Mouse (Mus musculus) left cerebral cortex, postnatal 25 days (tissue): ENCODE results near the gene Mtrf1l. TPM values are rescaled to one million over a fixed set of nuclear protein-coding genes. Genes with fewer than 3 reads are reported as not detected.
A peak's percentile ranks its signal among the peaks of the same experiment; 100 is the strongest.

Experiments used
- DNase-seq, 2 experiments: peaks; one replicate each; pipeline ENCODE4 v3.0.0; 2022; ENCODE audit warnings: low spot score in 2 of 2, mixed read lengths in 1 of 2
- intact Hi-C: fragments of 180-260 bp; cut with DNase I; formaldehyde crosslinking; loops from one replicate; pipeline ENCODE4 v1.15.1; 2025
- total RNA-seq, 2 experiments: library from RNA; stranded (reverse); gene quantifications; 2 replicates each; pipeline ENCODE4 v1.2.3; 2021

The Mtrf1l gene
- total RNA-seq: 10 to 100 TPM; 11.1 to 11.3 TPM

- DNase-seq: peak; percentile 92 to 96
- intact Hi-C loops: loop anchor here (1.0 kb wide), 1 partner anchor 19 kb away; the partner anchor contains the start of gene Fbxo5
Observed at GRCm38 (mm10) chr10:5823740-5824491, at the start of gene Mtrf1l. TSS of gene Mtrf1l (minus strand) at chr10:5823910.

DNA sequence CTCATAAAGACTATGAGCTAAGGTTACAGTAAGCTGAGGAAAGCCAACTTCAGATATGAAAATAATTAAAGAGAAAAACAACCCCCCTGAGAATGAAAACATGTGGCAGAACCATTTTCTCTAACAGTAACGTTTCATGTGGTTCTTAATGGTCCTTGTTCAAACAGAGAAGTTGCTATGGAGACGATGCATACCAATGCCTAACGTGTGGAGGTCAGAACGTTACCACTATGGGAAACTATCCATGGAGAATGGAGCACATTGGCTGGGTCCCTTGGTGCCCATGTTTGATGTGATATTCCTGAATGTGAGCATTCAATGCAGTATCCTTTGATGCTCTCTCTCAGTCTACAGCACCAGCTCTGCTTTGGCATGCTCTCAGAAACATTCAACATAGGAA, 47.4 kb upstream of the Mtrf1l start:
- intact Hi-C loops: no loop called here
- DNase-seq: no peak

- DNase-seq: peak; percentile 33 to 82
- intact Hi-C loops: loop anchor here (5.0 kb wide), 1 partner anchor 54 kb away; the partner anchor contains the start of gene Rgs17
Observed at GRCm38 (mm10) chr10:5867981-5868552, 44.4 kb upstream of the Mtrf1l start.

DNA sequence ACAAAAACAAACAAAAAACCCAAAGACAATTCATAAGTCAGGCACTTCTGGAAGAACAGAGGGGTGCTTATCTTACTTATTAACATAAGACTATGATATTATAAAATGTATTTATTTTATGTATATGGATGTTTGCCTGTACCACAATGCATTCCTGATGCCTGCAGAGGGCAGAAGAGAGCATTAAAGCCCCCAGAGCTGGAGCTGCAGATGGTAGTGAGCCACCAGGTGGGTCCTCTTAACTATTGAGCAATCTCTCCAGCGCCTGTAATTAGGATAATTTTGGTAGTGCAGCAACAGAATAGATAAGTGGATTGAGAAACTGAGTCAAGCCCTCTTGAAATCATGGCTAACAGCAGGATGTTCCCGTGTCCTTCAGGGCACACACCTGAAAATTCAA, 42.3 kb upstream of the Mtrf1l start:
- DNase-seq: peak in 1 of 2 experiments; percentile 15
- intact Hi-C loops: loop anchor here (5.0 kb wide), 1 partner anchor 56 kb away; the partner anchor contains the start of gene Rgs17

DNA sequence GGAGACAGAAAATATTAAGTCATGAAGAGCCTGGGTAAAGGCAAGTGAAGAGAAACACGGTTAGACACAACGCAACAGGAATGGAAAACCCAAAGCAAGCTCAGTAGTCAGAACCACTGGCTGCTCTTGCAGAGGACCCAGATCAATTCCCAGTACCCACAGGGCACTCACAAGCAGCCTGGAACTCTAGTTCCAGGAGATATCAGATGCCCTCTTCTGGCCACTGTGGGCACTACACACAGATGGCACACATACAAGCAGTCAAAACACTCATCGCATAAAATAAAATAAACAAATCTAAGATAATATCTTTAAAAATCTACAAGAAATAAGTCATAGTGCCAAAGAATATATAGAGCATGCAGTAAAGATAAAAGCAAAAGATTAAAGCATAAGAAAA, 39.0 kb upstream of the Mtrf1l start:
- intact Hi-C loops: loop anchor here (5.0 kb wide), 1 partner anchor 45 kb away; no protein-coding TSS in a partner anchor
- no peak for DNase-seq

DNA sequence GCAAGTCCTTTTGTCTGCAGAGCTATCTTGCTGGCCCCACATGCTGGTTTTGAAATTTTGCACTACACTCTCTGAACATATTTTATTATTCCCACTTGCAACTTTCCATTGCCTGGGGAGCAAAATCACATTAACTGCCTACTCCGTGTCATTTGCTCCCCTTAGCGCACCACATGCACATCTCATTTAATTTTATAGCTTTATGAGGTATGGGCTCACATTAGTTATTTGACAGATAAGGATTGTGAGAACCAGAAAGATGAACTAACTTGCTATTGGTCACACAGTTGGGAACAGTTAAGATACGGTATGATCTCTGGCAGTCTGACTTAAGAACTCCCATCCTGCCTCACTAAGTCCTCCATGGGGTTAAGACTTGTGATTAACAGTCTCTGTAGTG, 37.1 kb upstream of the Mtrf1l start:
- intact Hi-C loops: loop anchor here (5.0 kb wide), 1 partner anchor 46 kb away; no protein-coding TSS in a partner anchor
- no peak for DNase-seq

GRCm38 (mm10) chr10:5859729-5860128, 36.0 kb upstream of the Mtrf1l start:
- no peak for DNase-seq
- intact Hi-C loops: loop anchor here (5.0 kb wide), 1 partner anchor 48 kb away; no protein-coding TSS in a partner anchor

DNA sequence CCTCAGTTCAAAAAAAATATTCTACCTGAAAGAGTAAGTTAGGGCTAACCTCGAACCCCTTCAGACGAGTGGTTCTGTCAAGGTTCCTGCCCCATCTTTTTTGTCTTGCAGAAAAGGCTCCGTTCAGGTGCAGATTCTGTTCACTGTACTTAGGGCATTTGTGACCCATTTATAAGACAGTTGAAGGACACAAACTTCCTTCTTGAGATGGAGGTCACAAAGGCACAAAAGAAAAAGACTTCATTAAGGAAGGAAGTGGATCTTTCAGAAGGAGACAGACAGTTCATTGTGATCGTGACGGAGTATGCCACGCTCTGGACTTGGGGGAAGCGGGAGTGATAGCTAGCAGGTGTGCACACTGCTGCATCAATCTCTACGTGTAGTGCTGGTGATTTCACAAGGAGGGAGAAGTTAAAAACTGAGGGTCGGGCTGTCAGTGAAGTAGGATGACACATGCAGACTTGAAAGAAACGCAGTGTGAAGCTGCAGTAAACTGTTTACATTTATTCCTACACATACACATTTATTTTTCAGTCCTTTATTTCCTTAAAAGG, 34.4 kb upstream of the Mtrf1l start:
- no peak for DNase-seq
- intact Hi-C loops: no loop called here

DNA sequence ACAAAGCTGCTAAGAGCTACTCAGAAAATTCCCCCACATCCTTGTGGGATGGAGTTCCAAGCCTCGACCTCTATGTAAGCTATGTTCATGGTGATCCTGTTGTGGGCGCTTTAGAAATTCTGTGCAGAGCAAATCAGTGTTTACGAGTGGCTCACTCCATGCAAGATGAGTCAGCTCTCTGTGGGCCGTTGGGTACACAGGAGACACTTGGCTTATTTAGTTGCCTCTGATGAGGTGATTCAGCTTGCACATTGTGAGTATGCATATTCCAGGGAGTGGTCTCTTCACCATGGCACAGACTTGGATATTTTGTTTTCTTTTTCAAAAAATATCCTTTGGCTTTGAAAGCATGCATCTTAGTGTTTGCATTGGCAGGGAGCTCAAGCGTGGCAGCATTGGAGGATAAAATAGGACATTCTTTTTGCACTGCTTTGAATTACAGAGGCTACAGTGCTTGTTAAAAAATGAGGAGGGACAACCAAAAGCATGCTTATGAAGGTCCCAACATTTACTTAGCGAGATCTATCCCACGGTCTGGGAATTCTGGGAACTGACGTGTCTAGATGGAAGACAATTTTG, 29.7 kb upstream of the Mtrf1l start:
- intact Hi-C loops: loop anchor here (5.0 kb wide), 1 partner anchor 69 kb away; the partner anchor contains the start of gene Rgs17
- DNase-seq: peak in 1 of 2 experiments; percentile 64

DNA sequence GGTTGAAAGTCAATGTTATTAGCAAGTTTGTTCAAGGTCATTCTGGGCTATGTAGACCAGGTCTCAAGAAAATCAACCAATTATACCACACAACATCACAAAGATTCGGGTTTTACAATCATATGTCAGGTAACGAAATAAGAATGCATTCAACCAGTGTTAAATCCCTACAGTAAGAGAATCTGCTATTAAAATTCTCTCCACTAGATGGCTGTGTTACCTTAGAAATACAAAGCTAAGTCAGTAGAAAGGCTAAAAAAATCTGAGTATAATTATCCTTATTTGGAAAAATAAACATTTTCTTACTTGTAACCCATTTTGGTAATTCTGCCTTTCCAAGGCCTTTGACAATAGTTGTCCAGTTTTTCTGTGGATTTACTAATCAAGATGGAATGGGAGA, 23.2 kb upstream of the Mtrf1l start:
- intact Hi-C loops: loop anchor here (5.0 to 10.0 kb wide), 4 partner anchors 188 to 1040 kb away; no protein-coding TSS in a partner anchor
- DNase-seq: peak in 1 of 2 experiments; percentile 31

DNA sequence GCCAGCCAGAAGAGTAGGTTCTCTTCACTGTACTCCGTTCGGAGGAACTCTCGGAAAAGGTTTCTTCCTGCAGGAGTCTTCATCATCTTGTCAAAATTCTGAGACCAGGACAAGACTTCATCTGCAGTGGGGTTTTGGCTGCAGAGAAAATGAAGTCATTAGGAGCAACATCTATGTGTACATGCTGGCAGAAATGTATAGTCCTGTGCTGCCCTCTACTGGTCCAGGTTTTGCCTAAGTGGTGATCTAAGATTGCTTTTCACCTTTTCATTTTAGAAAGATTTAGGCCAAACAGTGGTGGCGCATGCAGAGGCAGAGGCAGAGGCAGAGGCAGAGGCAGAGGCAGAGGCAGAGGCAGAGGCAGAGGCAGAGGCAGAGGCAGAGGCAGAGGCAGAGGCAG, 17.7 kb upstream of the Mtrf1l start:
- intact Hi-C loops: loop anchor here (10.0 kb wide), 2 partner anchors 193 to 853 kb away; no protein-coding TSS in a partner anchor
- DNase-seq: peak in 1 of 2 experiments; percentile 50

DNA sequence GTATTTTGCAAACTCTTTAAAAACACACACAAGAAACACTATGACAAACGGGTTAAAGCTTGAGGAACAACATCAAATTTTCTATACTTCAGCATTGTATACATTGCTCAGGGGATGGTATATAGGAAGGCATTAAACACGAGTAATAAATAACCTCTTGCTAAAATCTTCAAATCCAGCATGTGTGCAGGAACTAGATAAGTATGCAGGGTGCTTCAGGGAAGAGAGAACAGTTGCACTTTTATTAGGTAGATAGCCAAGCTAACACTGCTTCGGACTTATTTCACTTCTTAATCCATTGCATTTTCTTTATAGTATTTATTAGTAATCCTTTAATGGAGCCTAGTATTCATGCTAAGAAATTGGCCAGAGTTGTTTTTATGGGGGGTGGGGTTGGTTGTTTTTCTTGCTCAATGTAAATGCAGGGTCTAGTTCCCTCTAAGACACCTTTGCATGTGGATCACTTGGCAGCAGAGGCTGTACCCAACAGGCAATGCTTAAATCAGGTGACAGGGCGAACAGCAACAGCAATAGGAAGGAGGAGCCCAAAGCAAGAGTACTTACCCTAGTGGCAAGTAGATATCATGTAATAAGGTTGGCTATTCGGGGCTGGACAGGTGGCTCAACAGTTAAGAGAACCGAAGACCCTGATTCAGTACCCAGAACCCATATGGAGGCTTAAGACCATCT, 2.8 kb upstream of the Mtrf1l start:
- intact Hi-C loops: no loop called here
- no peak for DNase-seq

GRCm38 (mm10) chr10:5824779-5825178, 1.1 kb upstream of the Mtrf1l start:
- intact Hi-C loops: loop anchor here (1.0 kb wide), 1 partner anchor 19 kb away; the partner anchor contains the start of gene Fbxo5
- peak; percentile 41 to 85 for DNase-seq

DNA sequence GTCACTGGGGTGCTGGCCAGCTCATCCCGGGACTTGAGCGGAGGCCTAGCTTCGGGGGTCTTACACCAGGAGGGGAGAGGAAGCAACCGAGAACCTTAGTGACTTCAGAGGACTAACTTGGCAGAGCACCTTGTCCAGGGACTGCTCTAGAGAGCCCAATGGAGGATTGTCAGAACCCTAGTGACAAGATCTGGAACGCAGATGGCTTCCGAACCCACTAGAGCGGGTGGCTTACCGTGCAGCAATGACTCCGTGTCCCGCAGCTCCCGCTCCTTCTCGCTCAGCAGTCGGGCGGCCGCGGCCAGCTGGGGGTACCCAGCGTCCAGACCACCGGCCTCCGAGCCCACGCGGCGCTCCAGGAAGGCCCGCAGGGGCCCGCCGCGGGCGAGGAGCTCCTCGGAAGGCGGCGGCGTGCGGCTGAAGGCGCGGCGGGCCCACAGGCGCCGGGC, 395 bp downstream of the Mtrf1l start:
- no peak for DNase-seq
- intact Hi-C loops: no loop called here

DNA sequence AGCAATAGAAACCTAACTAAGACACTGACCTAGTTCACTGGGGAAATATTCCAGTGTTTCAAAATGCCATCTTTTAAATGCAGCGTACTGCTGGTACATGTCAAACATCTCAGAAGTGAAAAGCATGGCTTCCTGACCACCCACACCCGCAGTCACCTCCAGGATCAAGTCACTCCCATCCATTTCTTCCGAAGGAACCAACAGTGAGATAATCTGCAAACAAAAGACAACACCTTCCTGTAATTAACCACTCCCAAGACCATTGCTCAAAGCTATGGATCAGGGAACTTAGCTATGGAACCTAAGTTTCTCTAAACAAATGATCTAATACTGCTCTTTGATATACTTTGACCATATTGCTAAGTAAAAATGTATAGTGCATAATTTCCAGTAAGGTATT, 4.9 kb downstream of the Mtrf1l start:
- intact Hi-C loops: no loop called here
- DNase-seq: no peak

DNA sequence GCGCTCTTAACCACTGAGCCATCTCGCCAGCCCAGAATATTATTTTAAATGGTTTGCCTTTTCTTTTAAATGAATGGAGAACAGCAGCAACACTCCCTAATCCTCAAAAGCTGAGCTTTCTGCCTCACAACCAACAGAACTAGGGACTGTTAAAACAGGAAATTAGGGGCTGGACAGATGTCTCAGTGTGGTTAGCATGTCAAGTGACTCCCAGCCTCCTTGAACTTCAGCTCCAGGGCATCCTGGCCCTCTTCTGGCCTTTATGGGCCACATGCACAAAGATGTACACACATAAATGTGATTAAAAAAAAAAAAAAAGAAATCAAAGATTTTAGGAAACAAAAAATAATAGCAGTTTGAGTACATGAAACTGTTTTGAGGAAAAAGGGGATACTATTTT, 7.7 kb downstream of the Mtrf1l start:
- no peak for DNase-seq
- intact Hi-C loops: no loop called here

- no peak for DNase-seq
- intact Hi-C loops: no loop called here
Observed at GRCm38 (mm10) chr10:5813724-5814123, 10.0 kb downstream of the Mtrf1l start.

DNA sequence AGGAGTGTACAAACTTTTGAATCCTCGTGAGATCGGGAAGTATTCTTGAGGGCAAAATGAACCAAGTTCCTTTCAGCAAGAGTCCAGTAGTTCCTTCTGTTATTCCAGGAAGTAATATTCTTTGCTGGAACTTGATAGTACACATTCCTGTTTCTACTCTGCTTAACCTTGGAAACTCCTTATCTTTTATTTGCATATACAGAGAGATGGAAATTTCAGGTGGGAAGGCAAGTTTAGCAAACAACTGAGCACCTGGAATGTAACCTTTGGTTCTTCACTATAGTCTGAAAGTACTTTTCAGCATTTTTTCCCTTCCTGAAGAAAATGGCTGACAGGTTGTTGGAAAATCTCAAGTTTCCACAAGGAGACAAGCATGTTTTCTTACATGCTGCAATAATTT, 16.0 kb downstream of the Mtrf1l start:
- no peak for DNase-seq
- intact Hi-C loops: no loop called here

GRCm38 (mm10) chr10:5806996-5807395, 16.7 kb downstream of the Mtrf1l start:
- DNase-seq: no peak
- intact Hi-C loops: no loop called here
